Mouse (Mus musculus) retina, postnatal 1 day (tissue): ENCODE results near the gene Cdcp1.

ENCODE experiments used
- DNase-seq: peaks from one replicate; pipeline ENCODE4 v3.0.0-alpha.2; 2012

Gene Cdcp1

GRCm38 (mm10) chr9:123215621-123216440 lies at the start of gene Cdcp1:
Gene Cdcp1 (minus strand): TSS chr9:123216038.
- DNase-seq = no peak

- peak; percentile 94 for DNase-seq
These were observed 44.8 kb upstream of the Cdcp1 start, which contains the start of gene Tmem158 for GRCm38 (mm10) chr9:123260611-123261021. Gene Tmem158 (minus strand): TSS chr9:123260764.

- DNase-seq = peak; percentile 73
These were observed 44.2 kb upstream of the Cdcp1 start for GRCm38 (mm10) chr9:123259896-123260610.

- DNase-seq = peak; percentile 90
These were observed 43.6 kb upstream of the Cdcp1 start for GRCm38 (mm10) chr9:123259461-123259895.

GRCm38 (mm10) chr9:123258796-123259195 lies 43.0 kb upstream of the Cdcp1 start:
- DNase-seq = no peak

GRCm38 (mm10) chr9:123255736-123256135 lies 39.9 kb upstream of the Cdcp1 start:
- DNase-seq = no peak

- DNase-seq = no peak
These were observed 32.2 kb upstream of the Cdcp1 start for GRCm38 (mm10) chr9:123247992-123248391.

GRCm38 (mm10) chr9:123245146-123245545 lies 29.3 kb upstream of the Cdcp1 start:
- no peak for DNase-seq

GRCm38 (mm10) chr9:123243988-123244387 lies 28.1 kb upstream of the Cdcp1 start:
- DNase-seq = no peak

GRCm38 (mm10) chr9:123241191-123241590 lies 25.4 kb upstream of the Cdcp1 start:
- no peak for DNase-seq

GRCm38 (mm10) chr9:123240751-123241150 lies 24.9 kb upstream of the Cdcp1 start:
- DNase-seq = no peak

- no peak for DNase-seq
These were observed 24.4 kb upstream of the Cdcp1 start for GRCm38 (mm10) chr9:123240271-123240670.

- DNase-seq = no peak
These were observed 23.8 kb upstream of the Cdcp1 start for GRCm38 (mm10) chr9:123239651-123240050.

GRCm38 (mm10) chr9:123238256-123239045 lies 22.6 kb upstream of the Cdcp1 start:
- no peak for DNase-seq

- DNase-seq = no peak
These were observed 21.9 kb upstream of the Cdcp1 start for GRCm38 (mm10) chr9:123237739-123238138.

- DNase-seq = no peak
These were observed 19.8 kb upstream of the Cdcp1 start for GRCm38 (mm10) chr9:123235621-123236020.

GRCm38 (mm10) chr9:123229826-123230225 lies 14.0 kb upstream of the Cdcp1 start:
- DNase-seq = no peak

GRCm38 (mm10) chr9:123228671-123229070 lies 12.8 kb upstream of the Cdcp1 start:
- no peak for DNase-seq

GRCm38 (mm10) chr9:123227106-123227750 lies 11.4 kb upstream of the Cdcp1 start:
- no peak for DNase-seq

GRCm38 (mm10) chr9:123224863-123225431 lies 9.1 kb upstream of the Cdcp1 start:
- no peak for DNase-seq

GRCm38 (mm10) chr9:123219826-123220225 lies 4.0 kb upstream of the Cdcp1 start:
- no peak for DNase-seq

- DNase-seq = no peak
These were observed 2.5 kb downstream of the Cdcp1 start for GRCm38 (mm10) chr9:123213371-123213770.
